Mouse (Mus musculus) 3T3-L1 (cell line): ENCODE measurements around the gene Zfp341.

ENCODE experiments used
- DNase-seq: peaks from one replicate; pipeline ENCODE4 v3.0.0-alpha.2; 2015; ENCODE audit warnings: low read depth, low spot score

Zfp341 gene

DNA sequence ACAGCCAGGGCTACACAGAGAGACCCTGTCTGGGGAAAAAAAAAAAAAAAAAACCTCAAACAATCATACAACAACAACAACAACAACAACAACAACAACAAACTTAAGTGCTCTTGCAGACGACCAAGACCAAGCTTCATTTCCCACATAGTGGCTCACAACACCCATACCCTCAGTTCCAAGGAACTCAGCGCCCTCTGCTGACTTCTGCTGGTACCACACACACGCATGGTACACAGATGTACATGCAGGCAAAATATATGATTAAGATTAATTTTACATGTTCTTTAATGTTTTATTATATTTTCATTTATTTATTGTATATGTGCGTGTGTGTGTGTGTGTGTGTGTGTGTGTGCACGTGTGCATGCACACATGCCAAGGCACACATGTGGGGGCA, 26.7 kb upstream of the Zfp341 start:
- peak; percentile 55 for DNase-seq

DNA sequence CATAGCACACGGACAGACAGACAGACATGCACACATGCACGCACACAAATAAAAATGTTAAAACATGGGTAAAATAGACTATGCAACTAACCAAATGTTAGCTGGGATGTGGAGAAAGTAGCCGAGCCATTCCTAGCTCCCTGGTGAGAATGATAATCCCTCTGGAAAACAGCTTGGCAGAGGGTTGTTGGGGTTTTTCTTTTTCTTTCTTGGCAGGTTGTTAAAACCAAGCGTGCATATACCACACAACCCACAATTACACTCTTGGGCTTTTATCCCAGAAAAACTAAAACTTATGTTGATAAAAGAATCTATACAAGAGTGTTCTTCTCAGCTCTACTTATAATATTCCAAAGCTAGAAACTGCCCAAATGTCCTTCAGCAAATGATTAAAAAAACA, 24.0 kb upstream of the Zfp341 start:
- DNase-seq, result no peak

DNA sequence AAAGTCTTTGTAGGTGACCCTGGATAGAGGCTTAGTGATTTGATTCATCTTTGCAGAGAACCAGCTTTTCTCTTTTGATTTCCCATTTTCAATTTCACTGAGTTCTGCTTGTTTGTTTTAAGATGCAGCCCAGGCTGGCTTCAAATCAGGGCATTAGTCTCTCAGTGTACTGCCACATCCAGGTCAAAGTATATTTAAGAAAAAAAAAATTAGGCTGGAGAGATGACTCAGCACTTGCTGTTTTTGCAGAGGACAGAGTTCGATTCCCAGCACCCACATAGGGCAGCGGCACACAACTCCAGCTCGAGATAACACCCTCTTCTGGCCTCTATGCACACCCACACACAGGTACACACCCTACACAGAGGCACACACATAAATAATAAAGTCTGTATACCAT, 21.9 kb upstream of the Zfp341 start:
- no peak for DNase-seq

DNA sequence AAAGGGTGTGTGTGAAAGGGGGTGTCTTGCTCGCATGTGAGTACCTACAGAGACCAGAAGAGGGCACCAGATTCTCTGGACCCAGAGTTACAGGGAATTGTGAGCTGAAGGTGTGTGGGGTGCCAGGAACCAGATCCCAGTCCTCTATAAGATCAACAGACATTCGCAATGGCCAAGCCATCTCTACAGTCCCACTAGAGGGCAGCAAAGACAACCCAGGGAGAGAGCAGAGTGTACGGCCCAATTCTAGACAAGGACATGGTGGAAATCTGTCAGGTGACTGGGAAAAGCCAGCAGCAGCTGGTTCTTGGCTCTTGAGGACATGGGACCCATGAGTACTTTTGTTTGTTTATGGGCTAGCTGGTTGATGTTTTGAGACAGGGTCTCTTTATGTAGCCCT, 20.1 kb upstream of the Zfp341 start:
- peak; percentile 51 for DNase-seq

DNA sequence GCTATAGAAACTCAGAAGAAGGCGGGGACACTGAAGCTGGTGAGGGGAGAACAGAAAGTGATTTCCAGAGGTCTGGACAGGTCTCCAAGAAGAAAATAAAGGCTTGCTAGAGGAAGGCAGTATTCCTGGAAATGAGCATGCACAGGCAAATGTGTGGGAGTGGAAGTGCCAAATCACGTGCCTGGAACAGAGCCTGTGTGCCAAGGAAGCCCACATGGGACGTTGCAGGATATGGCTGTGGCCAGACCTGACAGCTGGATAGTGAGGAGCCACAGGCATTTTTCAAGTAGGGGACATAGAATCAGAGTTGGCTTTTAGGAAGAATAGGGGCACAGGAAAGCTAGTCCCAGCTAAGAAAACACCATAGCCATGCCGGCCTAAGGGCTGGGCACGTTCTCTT, 17.3 kb upstream of the Zfp341 start:
- DNase-seq, result peak; percentile 37

DNA sequence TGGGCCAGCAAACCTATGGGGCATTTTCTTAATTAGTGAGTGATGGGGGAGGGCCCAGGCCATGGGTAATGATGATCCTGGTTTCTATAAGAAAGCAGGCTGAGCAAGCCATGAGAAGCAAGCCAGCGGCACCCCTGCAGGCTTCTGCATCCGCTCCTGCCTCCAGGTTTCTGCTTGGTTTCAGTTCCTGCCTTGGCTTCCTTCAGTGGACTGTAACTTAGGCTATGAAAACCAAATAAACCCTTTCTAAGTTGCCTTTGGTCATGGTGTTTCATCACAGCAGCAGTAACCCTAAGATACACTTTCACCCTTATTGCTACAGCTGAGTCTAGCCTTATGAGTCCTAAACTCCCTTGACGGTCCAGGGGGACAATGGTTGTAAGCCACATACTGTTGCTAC, 15.7 kb upstream of the Zfp341 start:
- DNase-seq, result no peak

DNA sequence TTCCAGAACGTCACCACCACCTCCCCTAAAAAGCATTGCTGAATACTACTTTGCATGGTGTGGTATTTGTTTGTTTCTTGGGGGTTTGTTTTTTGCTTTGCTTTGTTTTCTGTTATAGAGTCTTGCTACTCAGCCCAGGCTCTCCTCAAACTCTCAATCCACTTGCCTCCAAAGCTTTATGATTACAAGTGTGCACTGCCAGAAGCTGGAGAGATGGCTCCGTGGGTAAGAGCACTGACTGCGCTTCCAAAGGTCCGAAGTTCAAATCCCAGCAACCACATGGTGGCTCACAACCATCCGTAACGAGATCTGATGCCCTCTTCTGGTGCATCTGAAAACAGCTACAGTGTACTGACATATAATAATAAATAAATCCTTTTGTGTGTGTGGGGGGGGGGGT, 12.5 kb upstream of the Zfp341 start:
- no peak for DNase-seq

DNA sequence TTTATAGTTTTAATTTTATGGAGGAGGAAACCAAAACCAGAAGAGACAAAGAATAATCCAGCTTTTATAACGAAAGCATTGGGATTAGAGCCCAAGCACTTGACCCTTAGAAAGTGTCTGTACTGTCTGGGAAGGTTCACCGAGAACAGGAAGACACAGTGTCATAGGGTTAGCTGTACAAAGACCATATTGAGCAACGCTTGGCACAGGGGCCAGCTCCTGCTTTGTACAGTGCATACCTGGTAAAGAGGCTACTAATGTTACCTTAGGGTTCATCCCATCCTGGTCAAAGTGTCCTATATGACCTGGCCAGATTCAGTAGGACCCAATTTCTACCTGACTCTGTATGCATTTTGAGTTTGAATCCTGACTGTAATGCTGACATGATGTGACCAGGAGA, 11.8 kb upstream of the Zfp341 start:
- DNase-seq, result no peak

DNA sequence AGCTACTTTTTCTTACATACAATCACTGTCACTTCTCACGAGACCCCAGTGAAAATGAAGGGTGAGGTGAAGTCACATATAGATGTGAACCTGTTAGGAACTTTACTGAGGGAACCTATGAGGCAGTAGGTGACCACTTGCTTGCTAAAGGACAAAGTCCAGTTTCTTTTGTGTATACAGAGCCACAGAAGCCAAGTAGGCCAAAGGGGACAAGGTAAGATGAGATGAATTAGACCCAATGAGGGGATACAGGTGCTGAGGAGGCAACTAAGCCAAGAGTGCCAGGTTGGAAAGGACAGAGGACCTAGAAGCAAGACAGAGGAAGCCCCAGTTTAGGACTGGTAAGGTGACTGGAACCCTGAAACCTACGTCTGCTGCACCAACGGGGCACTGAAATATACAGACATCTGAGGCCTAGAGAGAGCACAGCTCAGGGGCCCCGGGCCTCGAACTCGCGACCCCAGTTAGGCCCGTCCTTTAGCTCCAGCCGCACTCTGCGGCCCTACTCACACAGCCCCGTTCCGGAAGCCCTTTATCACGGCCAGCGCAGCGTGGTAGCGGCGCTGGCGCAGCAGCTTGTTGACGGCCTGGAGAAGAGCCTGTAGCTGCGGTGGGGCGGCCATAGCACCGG, 10.0 kb upstream of the Zfp341 start:
- DNase-seq, result no peak

DNA sequence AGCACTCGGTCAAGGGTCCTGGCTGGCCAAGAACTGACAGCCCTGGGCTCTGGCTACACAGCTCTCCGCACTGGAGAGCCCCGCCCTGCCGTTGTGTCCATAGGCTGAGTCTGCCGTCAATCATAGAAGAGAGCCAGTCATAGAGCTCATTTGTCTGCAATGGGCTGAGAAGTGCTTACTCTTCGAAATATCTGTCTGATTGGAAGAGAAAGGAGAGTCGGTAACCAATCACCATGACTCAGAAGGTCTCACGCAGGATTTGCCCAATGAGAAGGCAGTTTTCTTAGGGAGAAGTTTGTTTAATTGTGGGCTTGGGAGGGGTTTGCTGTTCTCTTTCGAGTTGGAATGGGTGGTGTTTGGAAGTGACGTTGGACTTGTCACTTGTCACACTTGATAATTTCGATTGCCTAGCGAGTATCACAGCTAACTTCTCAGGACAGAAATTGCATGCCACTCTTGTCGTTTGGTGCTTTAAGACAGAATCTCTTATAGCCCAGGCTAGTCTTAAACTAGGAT, 9.4 kb upstream of the Zfp341 start, which contains the start of gene Pxmp4:
Gene Pxmp4 (minus strand): TSS at position 71 of the 516 bp plus-strand sequence.
- peak; percentile 100 for DNase-seq

DNA sequence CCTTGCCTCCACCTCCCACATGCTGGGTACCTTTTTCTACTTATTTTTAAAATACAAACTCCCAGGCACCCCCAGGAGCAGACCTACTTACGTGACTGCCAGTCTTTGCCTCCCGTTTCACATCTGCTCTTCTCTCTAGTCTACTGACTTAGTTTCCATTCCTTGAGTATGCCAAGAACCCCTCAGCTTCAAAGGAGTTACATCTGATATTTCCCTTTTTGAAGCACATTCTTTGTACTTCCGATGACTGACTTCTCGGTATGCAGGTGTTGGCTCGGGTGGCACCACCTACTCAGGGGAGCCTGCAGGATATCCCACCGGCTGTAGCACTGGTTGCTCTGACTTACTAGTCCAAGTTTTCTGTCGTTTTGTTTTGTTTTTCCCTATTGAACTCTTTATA, 8.9 kb upstream of the Zfp341 start:
- DNase-seq, result no peak

DNA sequence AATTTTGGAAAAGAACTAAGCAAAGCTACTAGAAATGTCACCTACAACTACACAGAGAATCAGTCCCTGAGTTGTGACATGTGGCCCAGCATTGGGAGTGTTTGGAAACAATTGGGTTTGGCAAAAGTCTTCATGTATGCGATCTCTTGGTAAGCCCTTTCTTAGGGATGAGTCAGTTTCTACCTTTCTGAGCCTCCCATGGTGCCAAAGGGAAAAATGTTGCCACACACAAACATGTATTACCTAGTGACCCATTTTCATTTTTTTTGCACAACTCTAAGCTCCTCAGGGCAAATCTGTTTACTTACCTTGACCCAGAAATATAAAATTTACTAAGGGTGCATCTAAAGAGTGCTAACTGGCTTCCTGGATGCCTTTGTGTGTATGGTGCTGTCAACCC, 6.1 kb upstream of the Zfp341 start:
- DNase-seq, result no peak

DNA sequence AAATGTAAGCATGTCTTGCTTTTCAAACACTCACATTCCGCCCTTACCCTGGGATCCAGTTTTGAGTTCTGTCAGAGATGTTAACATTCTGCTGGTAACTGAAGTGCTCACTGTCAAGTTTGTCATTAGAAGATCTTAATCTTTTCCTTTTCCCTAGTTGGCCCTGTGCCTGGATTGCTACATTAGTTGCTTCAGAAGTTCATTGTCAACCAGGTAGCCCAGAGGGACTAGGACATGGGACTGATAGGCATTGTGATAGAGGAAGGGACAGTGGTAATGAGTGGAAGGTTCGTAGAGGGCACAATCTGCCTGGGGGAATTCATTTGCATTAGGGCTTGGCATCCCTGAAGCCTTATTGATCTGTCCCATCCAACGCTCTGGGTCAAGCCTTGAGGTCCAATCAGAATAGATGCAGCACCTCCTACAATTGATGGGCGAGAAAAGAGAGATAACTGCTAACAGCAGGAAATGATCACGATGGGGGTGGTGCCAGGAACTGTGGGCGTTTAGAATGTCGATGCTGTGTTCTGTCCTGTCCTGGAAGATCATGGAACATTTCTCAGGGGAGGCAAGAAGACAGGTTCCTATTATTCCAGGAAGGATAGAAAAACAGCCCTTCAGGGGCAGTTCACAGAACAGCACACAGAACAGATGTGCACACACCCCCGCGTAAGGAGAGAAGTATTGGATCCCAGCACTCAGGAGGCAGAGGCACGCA, 3.9 kb upstream of the Zfp341 start:
- DNase-seq, result no peak

DNA sequence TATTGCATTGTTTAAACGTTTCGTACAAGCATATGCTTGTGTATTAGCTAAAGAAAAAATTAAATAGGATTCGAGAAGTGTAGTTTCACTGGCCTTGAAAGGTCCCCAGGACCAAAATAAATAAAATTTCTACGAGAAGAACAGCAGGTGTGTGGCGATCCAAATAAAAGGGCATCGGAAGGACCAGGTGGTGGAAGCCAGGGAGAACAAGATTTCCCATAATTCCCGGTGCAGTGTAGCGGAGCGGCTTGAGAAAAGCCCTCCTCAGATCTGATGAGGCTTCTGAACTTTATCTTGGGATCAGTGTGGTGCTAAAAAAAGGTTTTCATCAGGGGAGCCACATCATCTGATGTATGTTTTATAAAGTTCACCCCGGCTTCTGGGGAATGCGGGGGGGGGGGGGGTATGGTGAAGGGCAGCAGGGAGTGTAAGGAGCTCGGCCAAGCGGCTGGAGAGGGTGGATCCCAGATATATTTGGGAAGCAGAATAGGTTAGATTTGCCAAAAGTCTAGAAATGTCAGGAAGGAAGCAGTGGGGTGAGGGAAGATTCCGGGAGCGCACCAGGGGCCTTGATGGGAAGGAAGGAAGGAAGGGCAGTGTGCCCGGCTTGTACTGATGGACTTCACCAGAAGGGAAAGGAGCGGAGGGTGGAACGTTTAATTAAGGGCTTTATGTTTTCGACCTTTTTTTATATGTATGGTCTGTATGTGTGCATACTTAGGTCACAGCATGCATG, 1.9 kb downstream of the Zfp341 start:
- DNase-seq, result no peak

DNA sequence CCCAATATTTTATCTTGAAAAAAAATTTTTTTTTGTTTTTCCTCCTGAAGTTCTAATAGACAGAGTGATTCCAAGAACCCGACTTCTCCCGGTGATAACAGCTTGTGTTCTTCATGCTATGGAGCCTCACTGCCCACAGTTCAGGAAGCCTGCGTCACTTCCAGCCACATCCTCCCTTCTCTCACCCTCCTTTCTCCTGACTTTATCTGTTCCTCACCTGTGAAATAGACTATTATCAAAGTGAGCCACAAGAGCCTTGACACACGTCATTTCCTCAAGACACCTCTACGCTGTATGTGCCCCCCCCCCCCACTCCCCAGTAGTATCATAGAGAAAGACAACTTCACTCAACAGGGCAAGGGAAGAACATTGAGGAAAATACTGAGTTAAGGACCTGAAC, 2.6 kb downstream of the Zfp341 start:
- DNase-seq, result no peak

DNA sequence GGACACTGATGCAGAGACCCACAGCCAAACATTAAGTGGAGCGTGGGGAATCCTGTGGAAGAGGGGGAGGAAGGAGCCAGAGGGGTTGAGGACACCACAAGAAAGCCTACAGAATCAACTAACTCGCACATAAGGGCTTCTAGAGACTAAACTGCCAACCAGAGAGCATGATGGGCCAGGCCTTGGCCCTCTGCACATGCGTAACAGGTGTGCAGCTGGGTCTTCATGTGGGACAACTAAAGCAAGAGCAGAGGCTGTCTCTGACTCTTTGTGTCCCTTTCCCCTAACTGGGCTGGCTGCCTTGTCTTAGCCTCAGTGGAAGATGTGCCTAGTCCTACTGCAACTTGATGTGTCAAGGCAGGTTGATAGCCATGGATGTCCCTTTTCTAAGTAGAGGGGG, 4.0 kb downstream of the Zfp341 start:
- no peak for DNase-seq

DNA sequence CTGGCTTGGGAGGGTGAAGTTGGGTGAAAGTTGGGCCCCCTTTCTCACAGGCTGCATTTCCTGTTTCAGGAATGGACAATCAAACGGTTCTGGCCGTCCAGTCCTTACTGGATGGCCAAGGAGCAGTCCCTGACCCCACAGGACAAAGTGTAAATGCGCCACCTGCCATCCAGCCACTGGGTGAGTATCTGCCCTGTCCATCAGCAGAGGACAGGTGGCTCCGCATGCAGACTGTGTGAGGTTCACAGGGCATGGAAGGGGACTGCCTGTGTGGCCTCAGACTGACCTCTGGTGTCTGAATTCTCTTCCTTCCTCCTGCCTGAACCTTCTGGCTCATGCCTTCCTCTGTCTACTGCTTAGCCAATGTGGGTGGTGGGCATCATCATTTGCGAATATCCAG, 8.6 kb downstream of the Zfp341 start:
- DNase-seq, result no peak

DNA sequence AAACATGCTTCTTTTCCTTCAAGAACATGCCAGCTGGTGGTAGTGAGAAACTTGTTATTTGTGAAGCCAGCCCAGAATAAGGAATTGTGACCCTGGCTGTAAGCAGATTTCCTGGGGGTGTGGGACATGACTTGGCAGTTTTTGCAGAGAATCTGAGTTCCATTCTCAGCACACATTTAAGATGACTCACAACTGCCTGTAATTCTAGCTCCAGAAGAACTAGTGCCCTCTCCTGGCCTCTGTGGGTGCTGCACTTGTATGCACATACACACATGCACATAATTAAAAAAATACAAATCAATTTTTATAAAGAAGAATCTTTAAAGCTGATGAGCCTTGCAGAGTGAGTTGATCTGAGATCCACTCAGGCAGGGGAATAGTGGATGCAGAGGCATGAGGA, 11.0 kb downstream of the Zfp341 start:
- DNase-seq, result peak; percentile 47

DNA sequence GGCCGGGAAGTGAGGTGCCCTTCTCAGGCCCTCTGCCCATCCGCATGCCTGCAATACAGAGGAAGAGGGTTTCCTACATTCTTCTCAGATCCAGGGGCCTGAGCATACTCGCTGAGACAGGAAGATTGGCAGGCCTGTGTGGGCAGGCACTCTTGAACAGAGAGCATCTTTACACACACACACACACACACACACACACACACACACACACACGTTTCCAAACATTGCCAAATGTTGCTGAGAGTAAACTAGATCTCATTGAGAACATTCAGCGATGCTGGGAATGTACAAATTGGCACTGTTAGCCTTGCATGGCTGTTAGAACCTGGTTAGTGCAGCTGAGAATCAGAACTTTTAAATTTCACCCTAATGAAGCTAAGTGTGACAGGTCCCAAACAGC, 17.4 kb downstream of the Zfp341 start:
- no peak for DNase-seq

DNA sequence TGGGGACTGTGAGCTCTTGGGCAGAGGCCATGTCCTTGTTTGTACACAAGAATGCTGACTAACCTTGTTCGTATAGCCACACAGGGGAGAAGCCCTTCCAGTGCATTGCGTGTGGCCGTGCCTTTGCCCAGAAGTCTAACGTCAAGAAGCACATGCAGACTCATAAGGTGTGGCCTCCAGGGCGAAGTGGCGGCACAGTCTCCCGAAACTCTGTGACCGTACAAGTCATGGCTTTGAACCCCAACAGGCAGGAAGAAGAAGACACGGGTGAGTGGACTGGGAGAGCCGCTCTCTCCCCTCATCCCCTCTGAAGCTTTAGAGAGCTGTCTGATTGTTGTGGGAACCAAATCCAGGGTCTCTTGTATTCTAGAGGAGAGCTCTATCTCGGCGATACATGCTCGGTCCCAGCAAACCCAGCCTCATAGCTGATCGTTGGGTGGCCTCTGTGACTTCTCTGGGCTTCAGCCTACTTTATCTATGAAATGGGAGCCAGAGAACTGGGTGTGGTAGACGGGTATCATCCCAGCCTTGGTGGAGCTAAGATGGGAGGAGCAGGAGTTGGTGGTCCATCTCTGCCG, 19.2 kb downstream of the Zfp341 start:
- no peak for DNase-seq

DNA sequence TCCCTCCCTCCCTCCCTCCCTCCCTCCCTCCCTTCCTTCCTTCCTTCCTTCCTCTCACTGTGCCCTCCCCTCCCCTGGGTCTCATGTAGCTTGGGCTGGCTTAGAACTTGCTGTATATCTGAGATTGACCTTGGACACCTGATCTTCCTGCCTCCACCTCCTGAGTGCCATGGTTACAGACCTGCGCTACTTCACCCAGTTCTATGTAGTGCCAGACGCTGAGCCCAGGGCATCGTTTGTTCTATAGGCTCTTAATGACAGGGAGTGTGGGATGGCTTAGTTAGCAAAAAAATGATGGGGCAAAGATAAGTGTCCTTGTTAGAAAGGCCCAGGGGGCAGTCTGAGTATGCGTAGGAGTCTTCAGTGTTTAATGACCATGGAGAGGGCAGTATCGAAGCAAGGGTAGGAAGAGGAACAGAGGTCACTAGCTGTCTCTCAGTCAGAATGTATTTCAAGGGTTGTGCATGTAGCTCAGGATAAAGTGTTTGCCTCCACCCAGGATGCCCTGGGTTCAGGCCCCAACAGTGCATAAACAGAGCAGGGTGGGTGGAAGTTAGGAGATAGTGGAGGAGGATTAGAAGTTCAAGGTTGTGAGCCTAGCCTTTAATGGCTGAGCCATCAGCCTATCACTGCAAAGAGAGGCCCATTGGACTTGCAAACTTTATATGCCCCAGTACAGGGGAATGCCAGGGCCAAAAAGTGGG, 20.1 kb downstream of the Zfp341 start:
- DNase-seq, result no peak
